Mouse (Mus musculus) heart, adult 2 months (tissue): ENCODE measurements at regions not wholly inside any gene's neighbourhood (a gene's known extent, or its start where the extent isn't known, plus 50 kb on each side); places are given as distances from the start of the nearest gene placed in this dataset.

Source experiments
- CTCF ChIP-seq: fragments of 200-600 bp; IDR thresholded peaks from 2 replicates; pipeline ENCODE4 v1.8.1; 2022; ENCODE audit warnings: antibody characterized with exemption, mild to moderate bottlenecking, moderate library complexity
- EP300 ChIP-seq: fragments of 200-500 bp; IDR thresholded peaks from 2 replicates; pipeline ENCODE4 v1.6.1; 2011; ENCODE audit warnings: low read depth, low read length, control low read depth; ENCODE audit not compliant: insufficient read depth
- POLR2A ChIP-seq: fragments of 200-500 bp; IDR thresholded peaks from 2 replicates; pipeline ENCODE4 v1.6.1; 2011; ENCODE audit warnings: mild to moderate bottlenecking, low read depth, low read length, control low read depth; ENCODE audit not compliant: insufficient read depth

DNA sequence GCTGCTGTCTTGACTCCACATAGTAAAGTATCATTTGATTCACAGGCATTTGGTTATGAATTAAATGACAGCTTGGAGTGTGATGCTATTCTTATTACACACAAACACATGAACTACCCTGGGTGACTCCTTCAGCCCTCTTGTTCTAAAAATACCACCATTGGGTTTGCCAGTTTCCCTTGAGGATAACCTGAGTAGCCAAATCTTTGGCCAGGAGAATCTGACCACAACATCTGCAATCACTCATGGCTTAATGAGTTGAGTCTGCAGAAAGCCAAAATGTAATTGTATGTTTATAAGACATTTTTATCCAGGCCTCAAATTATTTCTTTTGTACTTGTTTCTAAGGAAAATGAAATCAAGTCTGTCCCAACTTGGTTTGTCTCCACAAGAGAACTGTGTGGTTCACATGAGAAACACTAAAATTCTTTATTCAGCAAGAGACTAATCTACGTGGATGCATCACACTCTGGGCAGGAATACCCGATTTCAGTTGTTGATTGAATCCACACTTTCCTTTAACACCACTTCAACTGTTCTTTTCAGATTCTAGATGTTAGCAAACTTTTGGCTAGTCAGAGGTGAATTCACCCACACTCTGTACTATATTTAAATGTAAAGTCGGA is 476.6 kb downstream of the Kctd12 start:
- TF ChIP-seq CTCF (no peak), EP300 (no peak), POLR2A (no peak)
